Mouse (Mus musculus) stomach, postnatal 0 days (tissue): ENCODE measurements around the gene Zcchc14.

Experiments
- CTCF ChIP-seq: IDR thresholded peaks from 2 replicates; pipeline ENCODE4 v1.5.1; 2016; ENCODE audit warnings: antibody characterized with exemption, low read depth, mild to moderate bottlenecking, moderate library complexity
- EP300 ChIP-seq: optimal IDR thresholded peaks from 2 replicates; pipeline ENCODE3; 2016; ENCODE audit warnings: antibody characterized with exemption

DNA sequence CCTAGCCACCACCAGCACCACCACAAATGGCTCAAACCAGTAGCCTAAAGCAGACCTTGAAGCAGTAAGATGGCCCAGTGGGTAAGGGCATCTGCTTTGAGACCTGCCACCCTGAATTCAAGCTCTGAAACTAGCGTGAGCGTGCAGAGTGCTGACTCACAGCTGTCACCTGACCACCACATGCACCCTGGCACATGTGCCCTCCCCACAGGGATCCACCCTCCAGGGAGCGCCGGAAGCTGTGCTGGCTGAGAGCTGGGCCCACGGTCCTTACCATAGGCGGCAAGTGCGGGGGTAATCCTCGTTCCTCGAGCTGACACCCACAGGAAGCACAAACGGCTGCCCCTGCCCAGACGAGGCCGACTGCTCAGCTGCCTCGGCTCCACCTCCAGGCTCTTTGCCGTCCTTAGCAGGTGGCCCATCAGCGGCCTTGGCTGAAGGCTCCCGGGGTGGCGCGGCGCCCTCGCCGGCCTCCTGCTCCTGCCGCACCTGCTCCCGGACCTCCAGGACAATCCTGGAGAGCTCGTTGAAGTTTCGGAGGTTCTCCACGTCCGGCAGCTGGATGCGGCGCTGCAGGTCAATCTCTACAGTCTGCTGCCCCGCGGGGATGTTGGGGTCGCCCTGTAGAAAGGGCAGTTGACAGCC is 98.7 kb downstream of the Zcchc14 start:
- no peak for TF ChIP-seq CTCF
- TF ChIP-seq EP300 = no peak
